Mouse (Mus musculus) small intestine, adult 2 months (tissue): ENCODE data around the gene Tjp2.

Source experiments
- CTCF ChIP-seq: fragments of 200-500 bp; IDR thresholded peaks from 2 replicates; pipeline ENCODE4 v1.5.1; 2012; ENCODE audit warnings: low read depth, mild to moderate bottlenecking, control low read depth, inconsistent platforms, low read length, moderate library complexity, mixed read lengths; ENCODE audit not compliant: insufficient replicate concordance, insufficient read length; ENCODE audit errors: extremely low read depth
- POLR2A ChIP-seq: fragments of 200-500 bp; IDR thresholded peaks from 2 replicates; pipeline ENCODE4 v1.6.1; 2012; ENCODE audit warnings: low read depth, mild to moderate bottlenecking, control low read depth, inconsistent platforms, low read length, moderate library complexity

DNA sequence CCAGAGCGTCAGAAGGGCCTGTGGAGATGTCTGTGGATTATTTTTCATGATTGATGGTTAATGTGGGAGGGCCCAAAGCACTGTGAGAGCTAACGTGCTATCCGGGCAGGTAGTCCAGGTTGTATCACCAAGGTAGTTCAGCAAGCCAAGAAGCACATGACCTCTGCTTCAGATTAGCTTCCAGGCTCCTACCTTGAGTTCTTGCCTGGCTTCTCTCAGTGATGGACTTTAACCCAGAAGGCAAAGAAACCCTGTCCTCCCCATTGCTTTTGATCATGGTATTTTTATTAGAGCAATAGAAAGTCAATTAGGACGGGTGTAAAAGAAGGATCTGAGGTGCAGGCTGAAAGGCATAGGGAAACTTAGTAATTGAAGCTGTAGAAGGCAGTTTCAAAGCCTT lies 161.2 kb downstream of the Tjp2 start:
- TF ChIP-seq CTCF, result no peak
- no peak for TF ChIP-seq POLR2A
